Mouse (Mus musculus): ENCODE results near the gene Oxt. TPM values are rescaled to one million over a fixed set of nuclear protein-coding genes. Genes with fewer than 3 reads are reported as not detected.

Oxt gene
- total and polyA plus RNA-seq, 2 experiments: not detected

DNA sequence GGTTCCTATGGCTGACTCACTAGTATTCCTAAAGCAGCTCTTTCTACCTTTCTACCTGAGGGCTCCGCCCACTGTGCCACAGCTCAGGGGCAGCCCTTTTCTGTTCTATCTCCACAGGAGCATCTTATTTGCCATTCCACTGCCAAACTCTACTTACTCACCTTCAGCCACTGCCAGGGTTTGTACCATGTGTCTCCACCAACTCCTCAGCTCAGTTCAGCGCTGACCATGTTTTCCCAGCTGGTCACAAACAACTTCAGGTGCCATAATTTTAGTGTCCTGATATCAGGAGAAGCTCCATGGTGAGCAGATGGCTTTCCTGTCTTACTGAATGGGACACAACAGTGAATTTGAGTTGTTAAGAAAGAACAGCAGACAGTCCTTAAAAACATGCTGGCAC, 18.5 kb upstream of the Oxt start:
- Histone ChIP-seq H3K36me3 (ENCODE audit: control insufficient read depth, insufficient read depth, low read length) (peaks cover 7% of the 10 kb centered on the region; the same call in 1 of the 2 replicates), H3K27ac (replicated peaks; ENCODE audit: insufficient read depth, low read depth, low read length) (no peak overlapping the region), H3K4me3 (ENCODE audit: insufficient read depth, low read depth, low read length) (no peak overlapping the region), H3K4me1 (ENCODE audit: control insufficient read depth, insufficient read depth, low read length) (no peaks in the 10 kb centered on the region), H3K27me3 (ENCODE audit: control insufficient read depth, insufficient read depth, low read length) (no peaks in the 10 kb centered on the region), H3K79me2 (ENCODE audit: control insufficient read depth, insufficient read depth, low read length) (no peaks in the 10 kb centered on the region), H3K9ac (ENCODE audit: low read depth, low read length) (no peak overlapping the region)
- 100% methylated on average over 2 of the region's 2 CpGs for WGBS
- no peak for TF ChIP-seq POLR2A (IDR thresholded peaks at IDR 0.05; ENCODE audit: extremely low read depth, insufficient read depth, low read length)
- no peak for TF ChIP-seq CTCF (IDR thresholded peaks at IDR 0.05; ENCODE audit: low read depth, low read length)
- DNase-seq (ENCODE audit: extremely low read depth, low read depth, low spot score): no peak

DNA sequence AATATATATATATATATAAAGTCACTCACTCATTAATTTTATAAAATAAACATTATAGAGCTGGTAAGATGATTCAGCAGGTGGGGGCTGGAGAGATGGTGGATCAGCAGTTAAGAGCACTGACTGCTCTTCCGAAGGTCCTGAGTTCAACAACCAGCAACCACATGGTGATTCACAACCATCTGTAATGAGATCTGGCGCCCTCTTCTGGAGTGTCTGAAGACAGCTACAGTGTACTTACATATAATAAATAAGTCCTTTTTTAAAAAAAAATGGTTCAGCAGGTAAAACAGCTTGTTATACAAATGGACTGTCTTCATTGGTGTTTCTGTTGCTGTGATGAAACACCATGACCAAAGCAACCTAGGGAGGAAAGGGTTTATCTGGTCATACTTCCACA, 18.0 kb upstream of the Oxt start:
- 0 out of 2 replicates have a peak, but pooled peaks cover 3% of the 10 kb centered on the region for H3K4me1 ChIP-seq (ENCODE audit: control insufficient read depth, insufficient read depth, low read length)
- no peak overlapping the region for H3K27ac ChIP-seq (replicated peaks; ENCODE audit: insufficient read depth, low read depth, low read length)
- TF ChIP-seq CTCF (IDR thresholded peaks at IDR 0.05; ENCODE audit: low read depth, low read length) (no peak), POLR2A (IDR thresholded peaks at IDR 0.05; ENCODE audit: extremely low read depth, insufficient read depth, low read length) (no peak)
- H3K27me3 ChIP-seq (ENCODE audit: control insufficient read depth, insufficient read depth, low read length): no peaks in the 10 kb centered on the region
- peaks cover 2% of the 10 kb centered on the region; the same call in 1 of the 2 replicates for H3K36me3 ChIP-seq (ENCODE audit: control insufficient read depth, insufficient read depth, low read length)
- 91% methylated on average over 2 of the region's 2 CpGs for WGBS
- H3K79me2 ChIP-seq (ENCODE audit: control insufficient read depth, insufficient read depth, low read length): no peaks in the 10 kb centered on the region
- no peak for DNase-seq (ENCODE audit: extremely low read depth, low read depth, low spot score)
- no peak overlapping the region for H3K4me3 ChIP-seq (ENCODE audit: insufficient read depth, low read depth, low read length)
- H3K9ac ChIP-seq (ENCODE audit: low read depth, low read length): no peak overlapping the region

DNA sequence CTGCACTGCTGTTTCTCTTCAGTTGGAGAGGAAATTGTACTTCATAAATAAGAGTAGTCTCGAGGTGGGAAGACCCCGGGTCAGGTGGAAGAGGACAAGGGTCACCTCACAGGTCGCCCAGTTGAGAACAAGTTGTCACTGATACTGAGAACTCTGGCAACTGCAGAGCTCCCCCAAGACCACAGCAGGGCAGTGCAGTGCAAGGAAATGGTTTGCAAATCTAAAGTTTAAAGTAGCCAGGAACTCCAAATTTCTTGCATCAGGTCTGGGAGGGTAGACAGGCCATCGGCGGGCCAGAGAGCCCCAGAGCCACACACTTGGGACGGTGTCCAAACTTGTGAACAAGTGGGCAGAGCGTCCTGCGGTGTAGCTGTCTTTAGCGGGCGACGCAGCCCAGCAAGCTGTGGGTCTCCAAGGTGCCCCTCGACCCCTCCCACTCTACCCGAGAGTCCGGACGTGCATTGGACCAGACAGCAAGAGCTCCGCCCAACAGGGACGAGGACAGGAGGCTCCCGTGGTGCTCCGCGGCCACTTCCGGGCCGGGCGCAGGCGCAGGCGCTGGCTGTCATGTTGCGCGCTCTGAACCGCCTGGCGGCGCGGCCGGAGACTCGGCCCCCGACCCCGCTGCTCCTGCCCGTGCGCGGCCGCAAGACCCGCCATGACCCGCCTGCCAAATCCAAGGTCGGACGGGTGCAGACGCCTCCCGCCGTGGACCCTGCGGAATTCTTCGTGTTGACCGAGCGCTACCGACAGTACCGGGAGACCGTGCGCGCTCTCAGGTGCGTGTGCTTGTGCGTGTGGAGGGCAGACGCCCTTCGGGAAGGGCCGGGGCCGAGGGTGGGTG, 12.5 kb upstream of the Oxt start, which contains the start of gene Mrps26:
Gene Mrps26, plus strand, starts transcription at position 531 of the 844 bp plus-strand sequence.
- Histone ChIP-seq H3K27me3 (ENCODE audit: control insufficient read depth, insufficient read depth, low read length) (no peaks in the 10 kb centered on the region), H3K9ac (ENCODE audit: low read depth, low read length) (peak within 1 kb of the TSS; percentile 88), H3K4me1 (ENCODE audit: control insufficient read depth, insufficient read depth, low read length) (peaks cover 8% of the 10 kb centered on the region; the same call in 1 of the 2 replicates), H3K27ac (replicated peaks; ENCODE audit: insufficient read depth, low read depth, low read length) (peak within 1 kb of the TSS; percentile 56), H3K4me3 (ENCODE audit: insufficient read depth, low read depth, low read length) (peak within 1 kb of the TSS; percentile 83), H3K79me2 (ENCODE audit: control insufficient read depth, insufficient read depth, low read length) (peaks cover 6% of the 10 kb centered on the region; the same call in 1 of the 2 replicates), H3K36me3 (ENCODE audit: control insufficient read depth, insufficient read depth, low read length) (no peaks in the 10 kb centered on the region; the same call in 1 of the 2 replicates)
- whole genome bisulfite sequencing: under 1% methylated on average over 61 of the region's 61 CpGs
- DNase-seq (ENCODE audit: extremely low read depth, low read depth, low spot score): peak; percentile 85
- TF ChIP-seq POLR2A (IDR thresholded peaks at IDR 0.05; ENCODE audit: extremely low read depth, insufficient read depth, low read length) (peak; percentile 86), CTCF (IDR thresholded peaks at IDR 0.05; ENCODE audit: low read depth, low read length) (peak; percentile 44; the same call in 1 of the 2 replicates)

DNA sequence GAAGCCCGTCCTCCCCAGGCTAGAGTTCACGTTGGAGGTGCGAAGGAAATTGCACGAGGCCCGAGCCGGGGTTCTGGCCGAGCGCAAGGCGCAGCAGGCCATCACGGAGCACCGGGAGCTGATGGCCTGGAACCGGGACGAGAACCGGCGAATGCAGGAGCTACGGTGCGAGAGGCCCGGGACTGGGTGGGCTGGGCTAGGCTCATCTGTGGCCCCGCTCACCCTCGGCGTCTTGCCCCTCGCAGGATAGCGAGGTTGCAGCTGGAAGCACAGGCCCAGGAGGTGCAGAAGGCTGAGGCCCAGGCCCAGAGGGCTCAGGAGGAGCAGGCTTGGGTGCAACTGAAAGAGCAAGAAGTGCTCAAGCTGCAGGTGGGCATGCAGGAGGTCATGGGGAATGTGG, 11.9 kb upstream of the Oxt start:
- 1% methylated on average over 23 of the region's 23 CpGs for WGBS
- H3K27me3 ChIP-seq (ENCODE audit: control insufficient read depth, insufficient read depth, low read length): no peaks in the 10 kb centered on the region
- H3K4me3 ChIP-seq (ENCODE audit: insufficient read depth, low read depth, low read length): peak overlapping the region; percentile 83
- DNase-seq (ENCODE audit: extremely low read depth, low read depth, low spot score): no peak
- H3K9ac ChIP-seq (ENCODE audit: low read depth, low read length): peak overlapping the region; percentile 88
- no peaks in the 10 kb centered on the region; the same call in 1 of the 2 replicates for H3K36me3 ChIP-seq (ENCODE audit: control insufficient read depth, insufficient read depth, low read length)
- peaks cover 10% of the 10 kb centered on the region for H3K4me1 ChIP-seq (ENCODE audit: control insufficient read depth, insufficient read depth, low read length)
- TF ChIP-seq POLR2A (IDR thresholded peaks at IDR 0.05; ENCODE audit: extremely low read depth, insufficient read depth, low read length): no peak
- TF ChIP-seq CTCF (IDR thresholded peaks at IDR 0.05; ENCODE audit: low read depth, low read length): no peak
- 0 out of 2 replicates have a peak overlapping the region, but pooled peaks have one; percentile 5 for H3K27ac ChIP-seq (replicated peaks; ENCODE audit: insufficient read depth, low read depth, low read length)
- peaks cover 6% of the 10 kb centered on the region; the same call in 1 of the 2 replicates for H3K79me2 ChIP-seq (ENCODE audit: control insufficient read depth, insufficient read depth, low read length)

DNA sequence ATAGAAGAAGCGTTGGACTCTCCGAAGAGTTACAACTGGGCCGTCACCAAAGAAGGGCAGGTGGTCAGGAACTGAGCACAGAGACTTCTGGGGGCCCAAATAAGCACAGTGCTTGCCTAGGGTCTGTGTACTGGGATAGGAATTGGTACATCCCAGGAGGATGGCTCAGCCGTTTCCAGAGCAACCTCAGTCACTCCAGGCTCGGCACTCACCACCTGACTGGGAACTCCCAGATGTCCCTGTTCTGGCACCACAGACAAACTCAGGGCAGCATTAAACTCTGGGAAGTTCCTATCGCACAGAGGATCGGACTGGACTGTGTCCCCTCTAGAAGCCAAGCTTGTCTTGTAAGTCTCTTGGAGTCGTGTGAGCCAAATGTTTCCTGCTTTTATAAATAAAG, 11.0 kb upstream of the Oxt start:
- Histone ChIP-seq H3K36me3 (ENCODE audit: control insufficient read depth, insufficient read depth, low read length) (no peaks in the 10 kb centered on the region; the same call in 1 of the 2 replicates), H3K27me3 (ENCODE audit: control insufficient read depth, insufficient read depth, low read length) (no peaks in the 10 kb centered on the region), H3K4me1 (ENCODE audit: control insufficient read depth, insufficient read depth, low read length) (peaks cover 10% of the 10 kb centered on the region), H3K9ac (ENCODE audit: low read depth, low read length) (no peak overlapping the region), H3K4me3 (ENCODE audit: insufficient read depth, low read depth, low read length) (no peak overlapping the region), H3K79me2 (ENCODE audit: control insufficient read depth, insufficient read depth, low read length) (peaks cover 6% of the 10 kb centered on the region; the same call in 1 of the 2 replicates), H3K27ac (replicated peaks; ENCODE audit: insufficient read depth, low read depth, low read length) (no peak overlapping the region)
- DNase-seq (ENCODE audit: extremely low read depth, low read depth, low spot score): no peak
- WGBS: 91% methylated on average over 8 of the region's 8 CpGs
- no peak for TF ChIP-seq POLR2A (IDR thresholded peaks at IDR 0.05; ENCODE audit: extremely low read depth, insufficient read depth, low read length)
- no peak for TF ChIP-seq CTCF (IDR thresholded peaks at IDR 0.05; ENCODE audit: low read depth, low read length)
